Mouse (Mus musculus) brown adipose tissue, adult 24 weeks (tissue): Measurements from ENCODE around the gene Agap1. TPM values are rescaled to one million over a fixed set of nuclear protein-coding genes. Genes with fewer than 3 reads are reported as not detected.

Source experiments
- H3K27ac ChIP-seq: fragments of 200-500 bp; replicated peaks from 2 replicates; pipeline ENCODE4 v1.5.1; 2012; ENCODE audit warnings: low read depth, mild to moderate bottlenecking, low read length
- H3K4me1 ChIP-seq: fragments of 200-500 bp; 2 replicates; pipeline ENCODE4 v1.6.1; 2012; ENCODE audit warnings: low read length, mixed read lengths; ENCODE audit not compliant: control insufficient read depth, insufficient read depth, insufficient read length
- H3K4me3 ChIP-seq: fragments of 200-500 bp; 2 replicates; pipeline ENCODE4 v1.5.1; 2012; ENCODE audit warnings: low read depth, mild to moderate bottlenecking, low read length, moderate library complexity; ENCODE audit not compliant: insufficient read depth
- polyA plus RNA-seq: library from polyadenylated mRNA; stranded (reverse); fragments of >200 nt; gene quantifications from 2 replicates; pipeline ENCODE4 v1.2.4, GENCODE M21; 2012; ENCODE audit not compliant: missing spikeins, insufficient read depth, insufficient read length

Agap1 gene
- polyA plus RNA-seq, 1 experiment: 8.4 TPM

- H3K4me3 ChIP-seq: no peak overlapping the region
- no peaks in the 10 kb centered on the region for H3K4me1 ChIP-seq
- H3K27ac ChIP-seq: no peak overlapping the region
Observed at GRCm38 (mm10) chr1:89444014-89444413, 10.6 kb upstream of the Agap1 start.

- Histone ChIP-seq H3K27ac (no peak overlapping the region), H3K4me3 (no peak overlapping the region), H3K4me1 (no peaks in the 10 kb centered on the region)
Observed at GRCm38 (mm10) chr1:89450139-89450538, 4.5 kb upstream of the Agap1 start.

- peaks cover 13% of the 10 kb centered on the region; the same call in 1 of the 2 replicates for H3K4me1 ChIP-seq
Observed at GRCm38 (mm10) chr1:89452138-89452537, 2.5 kb upstream of the Agap1 start.

GRCm38 (mm10) chr1:89453666-89454065, 940 bp upstream of the Agap1 start:
- H3K27ac ChIP-seq: no peak overlapping the region
- peaks cover 13% of the 10 kb centered on the region; the same call in 1 of the 2 replicates for H3K4me1 ChIP-seq
- peak overlapping the region; percentile 77 for H3K4me3 ChIP-seq

More at GRCm38 (mm10) chr1:89452138-89452537, 2.5 kb upstream of the Agap1 start:
- Histone ChIP-seq H3K27ac (no peak overlapping the region), H3K4me3 (no peak overlapping the region)

GRCm38 (mm10) chr1:89455421-89456091, 950 bp downstream of the Agap1 start:
- Histone ChIP-seq H3K4me1 (peaks cover 13% of the 10 kb centered on the region; the same call in 1 of the 2 replicates), H3K4me3 (peak overlapping the region; percentile 77), H3K27ac (no peak overlapping the region)

GRCm38 (mm10) chr1:89456456-89456855, 1.9 kb downstream of the Agap1 start:
- Histone ChIP-seq H3K4me1 (peaks cover 13% of the 10 kb centered on the region; the same call in 1 of the 2 replicates), H3K27ac (no peak overlapping the region), H3K4me3 (peak overlapping the region; percentile 77; the same call in 1 of the 2 replicates)

- H3K4me3 ChIP-seq: no peak overlapping the region
- no peak overlapping the region for H3K27ac ChIP-seq
- H3K4me1 ChIP-seq: peaks cover 16% of the 10 kb centered on the region
Observed at GRCm38 (mm10) chr1:89457126-89458031, 2.8 kb downstream of the Agap1 start.

GRCm38 (mm10) chr1:89461881-89462280, 7.3 kb downstream of the Agap1 start:
- Histone ChIP-seq H3K27ac (0 out of 2 replicates have a peak overlapping the region, but pooled peaks have one; percentile 13), H3K4me1 (peaks cover 23% of the 10 kb centered on the region), H3K4me3 (no peak overlapping the region)

- Histone ChIP-seq H3K27ac (no peak overlapping the region; the same call in 1 of the 2 replicates), H3K4me1 (peaks cover 27% of the 10 kb centered on the region), H3K4me3 (no peak overlapping the region)
Observed at GRCm38 (mm10) chr1:89463138-89463537, 8.5 kb downstream of the Agap1 start.

GRCm38 (mm10) chr1:89465417-89466002, 10.9 kb downstream of the Agap1 start:
- Histone ChIP-seq H3K4me1 (peaks cover 35% of the 10 kb centered on the region), H3K27ac (peak overlapping the region; percentile 31; the same call in 1 of the 2 replicates), H3K4me3 (no peak overlapping the region)

GRCm38 (mm10) chr1:89467321-89468069, 12.9 kb downstream of the Agap1 start:
- peaks cover 42% of the 10 kb centered on the region for H3K4me1 ChIP-seq
- H3K4me3 ChIP-seq: no peak overlapping the region
- H3K27ac ChIP-seq: peak overlapping the region; percentile 37

- Histone ChIP-seq H3K4me3 (no peak overlapping the region), H3K4me1 (peaks cover 38% of the 10 kb centered on the region), H3K27ac (no peak overlapping the region)
Observed at GRCm38 (mm10) chr1:89468141-89468540, 13.5 kb downstream of the Agap1 start.

GRCm38 (mm10) chr1:89471430-89471829, 16.8 kb downstream of the Agap1 start:
- no peak overlapping the region for H3K4me3 ChIP-seq
- peaks cover 32% of the 10 kb centered on the region for H3K4me1 ChIP-seq
- H3K27ac ChIP-seq: no peak overlapping the region

- Histone ChIP-seq H3K27ac (no peak overlapping the region), H3K4me3 (no peak overlapping the region), H3K4me1 (peaks cover 28% of the 10 kb centered on the region)
Observed at GRCm38 (mm10) chr1:89471891-89472290, 17.3 kb downstream of the Agap1 start.
